Mouse (Mus musculus): ENCODE results near the gene Kansl1. TPM values are rescaled to one million over a fixed set of nuclear protein-coding genes. Genes with fewer than 3 reads are reported as not detected.

Kansl1 gene
- polyA plus RNA-seq, 1 experiment, result 94.2 TPM

- no peaks in the 10 kb centered on the region for H3K4me1 ChIP-seq (ENCODE audit: control insufficient read depth, insufficient read depth, low read length)
- no peaks in the 10 kb centered on the region for H3K36me3 ChIP-seq (ENCODE audit: control insufficient read depth, insufficient read depth, low read length)
- H3K4me3 ChIP-seq (ENCODE audit: control insufficient read depth, low read depth, low read length), result no peak overlapping the region
- no peak for TF ChIP-seq POLR2A (IDR thresholded peaks at IDR 0.05; ENCODE audit: control insufficient read depth, low read depth, low read length)
- no peak for TF ChIP-seq CTCF (IDR thresholded peaks at IDR 0.05; ENCODE audit: control insufficient read depth, insufficient read depth, insufficient replicate concordance, low read depth, low read length)
- H3K27me3 ChIP-seq (ENCODE audit: control insufficient read depth, insufficient read depth, low read length), result no peaks in the 10 kb centered on the region
- no peak overlapping the region for H3K27ac ChIP-seq (ENCODE audit: control insufficient read depth, insufficient read depth, low read depth, low read length)
Measured at GRCm38 (mm10) chr11:104367486-104368190, 101.0 kb downstream of the Kansl1 start.

- H3K27me3 ChIP-seq (ENCODE audit: control insufficient read depth, insufficient read depth, low read length), result no peaks in the 10 kb centered on the region
- no peak overlapping the region for H3K4me3 ChIP-seq (ENCODE audit: control insufficient read depth, low read depth, low read length)
- TF ChIP-seq POLR2A (IDR thresholded peaks at IDR 0.05; ENCODE audit: control insufficient read depth, low read depth, low read length) (no peak), CTCF (IDR thresholded peaks at IDR 0.05; ENCODE audit: control insufficient read depth, insufficient read depth, insufficient replicate concordance, low read depth, low read length) (no peak)
- H3K4me1 ChIP-seq (ENCODE audit: control insufficient read depth, insufficient read depth, low read length), result no peaks in the 10 kb centered on the region
- H3K27ac ChIP-seq (ENCODE audit: control insufficient read depth, insufficient read depth, low read depth, low read length), result no peak overlapping the region
- H3K36me3 ChIP-seq (ENCODE audit: control insufficient read depth, insufficient read depth, low read length), result no peaks in the 10 kb centered on the region
Measured at GRCm38 (mm10) chr11:104363823-104364600, 104.6 kb downstream of the Kansl1 start.

- TF ChIP-seq POLR2A (IDR thresholded peaks at IDR 0.05; ENCODE audit: control insufficient read depth, low read depth, low read length) (no peak), CTCF (IDR thresholded peaks at IDR 0.05; ENCODE audit: control insufficient read depth, insufficient read depth, insufficient replicate concordance, low read depth, low read length) (no peak)
- H3K36me3 ChIP-seq (ENCODE audit: control insufficient read depth, insufficient read depth, low read length), result no peaks in the 10 kb centered on the region
- H3K27ac ChIP-seq (ENCODE audit: control insufficient read depth, insufficient read depth, low read depth, low read length), result no peak overlapping the region
- no peaks in the 10 kb centered on the region for H3K4me1 ChIP-seq (ENCODE audit: control insufficient read depth, insufficient read depth, low read length)
- H3K27me3 ChIP-seq (ENCODE audit: control insufficient read depth, insufficient read depth, low read length), result no peaks in the 10 kb centered on the region
- no peak overlapping the region for H3K4me3 ChIP-seq (ENCODE audit: control insufficient read depth, low read depth, low read length)
Measured at GRCm38 (mm10) chr11:104362704-104363103, 106.0 kb downstream of the Kansl1 start.

- TF ChIP-seq POLR2A (IDR thresholded peaks at IDR 0.05; ENCODE audit: control insufficient read depth, low read depth, low read length), result no peak
- TF ChIP-seq CTCF (IDR thresholded peaks at IDR 0.05; ENCODE audit: control insufficient read depth, insufficient read depth, insufficient replicate concordance, low read depth, low read length), result no peak
- no peaks in the 10 kb centered on the region for H3K36me3 ChIP-seq (ENCODE audit: control insufficient read depth, insufficient read depth, low read length)
- no peak overlapping the region for H3K27ac ChIP-seq (ENCODE audit: control insufficient read depth, insufficient read depth, low read depth, low read length)
- H3K4me3 ChIP-seq (ENCODE audit: control insufficient read depth, low read depth, low read length), result no peak overlapping the region
- H3K27me3 ChIP-seq (ENCODE audit: control insufficient read depth, insufficient read depth, low read length), result no peaks in the 10 kb centered on the region
- no peaks in the 10 kb centered on the region for H3K4me1 ChIP-seq (ENCODE audit: control insufficient read depth, insufficient read depth, low read length)
Measured at GRCm38 (mm10) chr11:104361790-104362189, 106.9 kb downstream of the Kansl1 start.

GRCm38 (mm10) chr11:104346931-104347330 is 121.7 kb downstream of the Kansl1 start:
- no peaks in the 10 kb centered on the region for H3K4me1 ChIP-seq (ENCODE audit: control insufficient read depth, insufficient read depth, low read length)
- H3K4me3 ChIP-seq (ENCODE audit: control insufficient read depth, low read depth, low read length), result no peak overlapping the region
- H3K36me3 ChIP-seq (ENCODE audit: control insufficient read depth, insufficient read depth, low read length), result peaks cover 4% of the 10 kb centered on the region; the same call in 1 of the 2 replicates
- TF ChIP-seq POLR2A (IDR thresholded peaks at IDR 0.05; ENCODE audit: control insufficient read depth, low read depth, low read length) (no peak), CTCF (IDR thresholded peaks at IDR 0.05; ENCODE audit: control insufficient read depth, insufficient read depth, insufficient replicate concordance, low read depth, low read length) (no peak)
- no peak overlapping the region for H3K27ac ChIP-seq (ENCODE audit: control insufficient read depth, insufficient read depth, low read depth, low read length)
- H3K27me3 ChIP-seq (ENCODE audit: control insufficient read depth, insufficient read depth, low read length), result no peaks in the 10 kb centered on the region

- Histone ChIP-seq H3K27me3 (ENCODE audit: control insufficient read depth, insufficient read depth, low read length) (no peaks in the 10 kb centered on the region), H3K4me3 (ENCODE audit: control insufficient read depth, low read depth, low read length) (no peak overlapping the region), H3K4me1 (ENCODE audit: control insufficient read depth, insufficient read depth, low read length) (no peaks in the 10 kb centered on the region), H3K36me3 (ENCODE audit: control insufficient read depth, insufficient read depth, low read length) (no peaks in the 10 kb centered on the region), H3K27ac (ENCODE audit: control insufficient read depth, insufficient read depth, low read depth, low read length) (no peak overlapping the region)
- TF ChIP-seq POLR2A (IDR thresholded peaks at IDR 0.05; ENCODE audit: control insufficient read depth, low read depth, low read length), result no peak
Measured at GRCm38 (mm10) chr11:104334946-104335345, 133.7 kb downstream of the Kansl1 start.

GRCm38 (mm10) chr11:104334115-104334514 is 134.5 kb downstream of the Kansl1 start:
- no peaks in the 10 kb centered on the region for H3K4me1 ChIP-seq (ENCODE audit: control insufficient read depth, insufficient read depth, low read length)
- no peak for TF ChIP-seq CTCF (IDR thresholded peaks at IDR 0.05; ENCODE audit: control insufficient read depth, insufficient read depth, insufficient replicate concordance, low read depth, low read length)
- no peak for TF ChIP-seq POLR2A (IDR thresholded peaks at IDR 0.05; ENCODE audit: control insufficient read depth, low read depth, low read length)
- no peak overlapping the region for H3K4me3 ChIP-seq (ENCODE audit: control insufficient read depth, low read depth, low read length)
- no peaks in the 10 kb centered on the region for H3K27me3 ChIP-seq (ENCODE audit: control insufficient read depth, insufficient read depth, low read length)
- no peaks in the 10 kb centered on the region for H3K36me3 ChIP-seq (ENCODE audit: control insufficient read depth, insufficient read depth, low read length)
- H3K27ac ChIP-seq (ENCODE audit: control insufficient read depth, insufficient read depth, low read depth, low read length), result no peak overlapping the region
